Mouse (Mus musculus): ENCODE measurements around the gene Fbxo47. TPM values are rescaled to one million over a fixed set of nuclear protein-coding genes. Genes with fewer than 3 reads are reported as not detected.

The Fbxo47 gene
- total RNA-seq, 2 experiments from 2014 or later: 0.46 to 0.74 TPM

Other genes starting within 250 kb of the Fbxo47 start
- 10 to 100 TPM; 60.2 to 67.1 TPM for gene Mllt6, start 220.7 kb downstream of the Fbxo47 start, total RNA-seq (2021)
- gene Cisd3, start 198.3 kb downstream of the Fbxo47 start, total RNA-seq (2021): 10 to 100 TPM; 25.8 to 28.5 TPM
- 100 to 1,000 TPM; 100 to 104 TPM for gene Pcgf2, start 183.7 kb downstream of the Fbxo47 start, total RNA-seq (2021)
- 100 to 1,000 TPM; 168 to 172 TPM for gene Psmb3, start 180.8 kb downstream of the Fbxo47 start, total RNA-seq (2021)
- 100 to 1,000 TPM; 180 to 185 TPM for gene Pip4k2b, start 139.4 kb downstream of the Fbxo47 start, total RNA-seq (2021)
- 10 to 100 TPM; 17.6 to 20.4 TPM for gene Cwc25, start 117.6 kb downstream of the Fbxo47 start, total RNA-seq (2021)
- gene 1700001P01Rik, start 108.2 kb downstream of the Fbxo47 start, total RNA-seq (2021): 1 to 10 TPM in 1 of 2 experiments, not detected in 1; 2.0 TPM
- 100 to 1,000 TPM; 614 to 660 TPM for gene Rpl23, start 101.7 kb downstream of the Fbxo47 start, total RNA-seq (2021)
- gene Lasp1, start 85.2 kb downstream of the Fbxo47 start, total RNA-seq (2021): 100 to 1,000 TPM; 190 to 199 TPM
- gene B230217C12Rik, start 43.4 kb downstream of the Fbxo47 start, total RNA-seq (2021): 10 to 100 TPM; 27.1 to 29.0 TPM
- gene Plxdc1, start 102.3 kb upstream of the Fbxo47 start, total RNA-seq (2021): 1 to 10 TPM; 2.1 to 2.4 TPM
- 1 to 10 TPM; 2.2 to 2.5 TPM for gene Arl5c, start 112.0 kb upstream of the Fbxo47 start, total RNA-seq (2021)
- 100 to 1,000 TPM; 100 to 104 TPM for gene Cacnb1, start 138.9 kb upstream of the Fbxo47 start, total RNA-seq (2021)
- 100 to 1,000 TPM; 711 to 733 TPM for gene Rpl19, start 142.6 kb upstream of the Fbxo47 start, total RNA-seq (2021)
- 10 to 100 TPM in 1 of 2 experiments, 1 to 10 TPM in 1; 8.7 to 11.7 TPM for gene Stac2, start 169.3 kb upstream of the Fbxo47 start, total RNA-seq (2021)